Mouse (Mus musculus) CD4-positive, CD25-positive, alpha-beta regulatory T cell, adult 2 months (primary cell): ENCODE measurements around the gene Slc12a6.

Source experiments
- DNase-seq: peaks from one replicate; pipeline ENCODE4 v3.0.0-alpha.2; 2012; ENCODE audit warnings: low read depth, low spot score

Gene Slc12a6

DNA sequence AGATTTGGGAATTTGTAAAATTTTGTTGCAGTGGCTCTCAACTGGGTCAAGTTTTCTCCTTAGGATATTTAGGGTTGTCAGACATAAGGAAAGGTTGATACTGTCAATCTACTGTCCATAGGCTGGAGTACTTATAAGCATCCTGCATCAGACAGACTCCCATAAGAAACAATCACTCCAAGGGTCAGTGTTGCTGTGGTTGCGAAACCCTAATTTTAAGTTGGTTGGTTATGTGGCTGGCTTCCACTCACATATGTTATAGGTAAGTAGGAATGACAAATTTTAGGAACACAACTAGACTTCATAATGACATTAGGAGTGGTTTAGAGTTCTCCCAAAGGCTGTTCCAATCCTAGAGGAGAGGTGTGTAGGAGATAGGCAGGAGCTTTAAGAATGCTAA lies 115.6 kb downstream of the Slc12a6 start:
- no peak for DNase-seq

DNA sequence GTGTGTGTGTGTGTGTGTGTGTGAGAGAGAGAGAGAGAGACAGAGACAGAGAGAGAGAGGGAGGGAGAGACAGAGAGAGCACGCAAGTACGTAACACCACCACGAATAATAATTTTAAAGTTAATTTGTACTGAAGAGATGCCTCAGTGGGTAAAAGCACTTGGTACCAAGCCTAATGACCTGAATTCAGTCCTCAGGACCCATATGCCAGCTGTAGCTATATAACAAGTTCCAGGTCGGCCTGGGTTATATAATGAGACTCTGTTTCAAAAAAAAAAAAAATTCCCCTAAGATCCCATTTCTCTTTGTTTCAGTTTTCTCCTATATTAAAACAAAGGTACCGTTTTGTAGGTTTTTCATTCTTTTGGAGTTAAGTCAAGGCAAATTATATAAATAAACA lies 125.2 kb downstream of the Slc12a6 start:
- no peak for DNase-seq

DNA sequence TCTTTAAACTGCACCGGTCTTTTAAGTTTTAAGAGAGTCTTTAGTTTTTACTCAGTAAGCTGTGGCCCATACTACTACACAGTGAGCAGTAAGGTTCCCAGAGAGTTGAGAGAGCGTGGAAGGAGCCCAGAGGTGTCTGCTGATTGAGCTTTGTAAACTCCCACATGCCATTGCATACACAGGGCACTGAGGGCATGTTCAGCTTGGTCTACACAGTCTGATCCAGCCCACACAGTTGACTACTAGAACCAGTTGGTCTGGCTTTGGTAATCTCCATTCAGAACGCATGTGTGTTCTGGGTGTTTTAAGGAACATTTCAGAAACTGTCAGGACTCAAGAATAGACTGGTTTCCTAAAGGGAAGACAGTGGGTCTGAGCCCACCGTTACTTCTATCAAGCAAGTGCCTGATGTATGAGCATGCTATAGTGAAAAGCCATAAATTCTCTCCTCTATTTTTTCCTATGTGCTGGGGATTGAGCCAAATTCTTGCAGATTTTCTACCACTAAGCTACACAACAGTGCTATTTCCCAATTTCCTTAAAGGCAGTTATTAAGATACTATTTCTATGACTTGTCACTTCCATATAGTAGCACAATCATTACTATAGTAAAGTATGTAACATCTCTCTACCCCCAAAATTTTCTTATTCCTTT lies 125.8 kb downstream of the Slc12a6 start:
- DNase-seq, result no peak

DNA sequence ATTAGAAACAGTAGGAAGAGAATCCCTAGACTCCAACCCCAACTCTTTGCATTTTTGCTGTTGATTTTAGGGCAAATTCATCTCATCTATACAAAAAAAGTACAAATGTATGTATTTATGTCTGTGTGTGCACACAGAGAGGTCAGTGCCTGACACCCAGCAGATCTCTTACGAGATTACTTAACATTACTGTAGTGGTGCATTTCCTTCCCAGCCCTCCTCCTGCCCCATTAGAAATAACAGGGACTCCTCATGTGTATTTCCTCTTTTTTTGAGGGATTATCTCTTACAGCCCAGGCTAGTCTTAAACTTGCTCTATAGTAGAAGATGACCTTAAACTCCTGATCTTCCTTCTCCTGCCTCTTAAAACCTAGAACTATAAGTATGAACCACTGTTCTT lies 127.1 kb downstream of the Slc12a6 start:
- DNase-seq, result no peak

DNA sequence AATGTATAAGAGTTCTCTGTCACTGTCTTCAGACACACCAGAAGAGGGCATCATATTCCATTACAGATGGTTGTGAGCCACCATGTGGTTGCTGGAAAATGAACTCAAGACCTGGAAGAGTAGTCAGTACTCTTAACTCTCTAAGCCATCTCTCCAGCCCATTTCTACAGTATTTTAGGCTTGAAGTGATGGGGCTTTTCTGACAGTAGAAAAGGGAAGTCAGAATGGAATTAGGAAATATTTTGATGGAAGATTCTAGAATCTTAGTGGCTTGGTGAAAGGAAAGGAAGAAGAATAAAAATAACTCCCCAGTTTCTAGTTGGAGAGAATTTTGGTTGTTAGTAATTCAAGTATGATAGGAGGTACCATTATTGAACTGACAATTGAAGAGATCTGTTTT lies 128.3 kb downstream of the Slc12a6 start:
- no peak for DNase-seq

DNA sequence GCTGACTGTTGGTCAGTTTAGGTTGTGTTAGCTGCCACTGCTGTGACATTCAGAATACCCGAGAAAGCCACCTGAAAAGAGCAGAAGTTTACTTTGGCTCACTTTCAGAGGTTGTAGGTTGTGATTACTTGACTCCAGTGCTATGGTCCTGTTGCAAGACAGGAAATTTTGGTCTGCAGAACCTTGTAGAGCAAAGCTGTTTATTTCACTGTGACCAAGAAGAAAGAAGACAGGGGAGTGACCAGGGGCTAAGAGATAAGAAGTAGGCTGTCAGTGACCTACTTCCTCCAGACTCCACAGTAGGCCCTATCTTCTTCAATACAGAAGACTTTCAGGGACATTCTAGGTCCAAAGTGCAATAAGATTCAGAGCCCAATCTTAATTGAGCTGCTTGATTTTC lies 131.0 kb downstream of the Slc12a6 start:
- no peak for DNase-seq

DNA sequence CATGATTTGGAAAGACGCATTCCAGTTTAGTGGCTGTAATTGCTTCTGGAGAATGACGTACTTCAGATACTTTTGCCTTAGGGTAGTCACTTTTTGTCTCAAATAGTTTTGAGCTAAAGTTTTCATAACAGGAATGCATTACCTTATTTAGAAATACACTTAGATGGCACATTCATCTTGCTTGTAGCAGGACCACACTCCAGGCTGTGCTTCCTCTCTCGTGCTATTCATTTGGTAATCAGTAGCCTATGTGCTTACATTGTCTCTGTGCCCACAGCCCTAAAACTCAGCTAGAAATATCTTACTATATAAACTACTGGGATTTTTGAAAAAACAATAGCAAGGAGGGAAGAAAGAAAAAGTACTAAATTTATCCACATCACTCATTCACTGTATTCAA lies 141.4 kb downstream of the Slc12a6 start:
- DNase-seq, result no peak
